ENCODE assay signal across 31 mouse cellular contexts in genomic region chr19:43924361-43924760, GRCm38 (mm10). TPM values are rescaled to one million over a fixed set of nuclear protein-coding genes. Genes with fewer than 3 reads are reported as not detected.
DNase-seq lines count a peak whose midpoint lies in the region; ATAC-seq and TF ChIP-seq lines count a peak whose summit lies in the region.
"Had no signal": no experiment of that assay in that cellular context is flagged by ENCODE, and none has a peak within 500 bp of the region (broad histone marks: within the 10 kb centered on the region; RNA-seq: fewer than 3 reads in every experiment).

No protein-coding gene starts in this region.

- no peak overlapping the region for H3K4me3 ChIP-seq in liver, postnatal 0 days (ENCODE audit: low read depth, low read length)
- no peak overlapping the region for H3K4me3 ChIP-seq in liver, embryonic 12.5 days
- H3K4me3 ChIP-seq: embryonic facial prominence, embryonic 10.5 days; embryonic facial prominence, embryonic 15.5 days; forebrain, embryonic 12.5 days; hindbrain, embryonic 13.5 days; layer of hippocampus, adult 2 months; liver, embryonic 15.5 days; lung, embryonic 15.5 days; midbrain, embryonic 12.5 days; myocyte; neural tube, embryonic 13.5 days had no signal

- no peak overlapping the region for H3K27ac ChIP-seq in liver, postnatal 0 days (ENCODE audit: low read depth)
- no peak overlapping the region for H3K27ac ChIP-seq in liver, embryonic 12.5 days
- H3K27ac ChIP-seq: embryonic facial prominence, embryonic 10.5 days; embryonic facial prominence, embryonic 15.5 days; forebrain, embryonic 12.5 days; hindbrain, embryonic 13.5 days; layer of hippocampus, adult 2 months; liver, embryonic 15.5 days; lung, embryonic 15.5 days; midbrain, embryonic 12.5 days; neural tube, embryonic 13.5 days had no signal

- no peaks in the 10 kb centered on the region for H3K27me3 ChIP-seq in liver, postnatal 0 days (ENCODE audit: insufficient read depth, low read length)
- no peaks in the 10 kb centered on the region for H3K27me3 ChIP-seq in liver, embryonic 12.5 days (replicated peaks)
- H3K27me3 ChIP-seq: CH12.LX; embryonic facial prominence, embryonic 15.5 days; liver, embryonic 15.5 days; lung, embryonic 15.5 days; neural tube, embryonic 13.5 days; Patski had no signal

- DNase-seq in liver, postnatal 0 days = peak; percentile 63
- DNase-seq in A20 (ENCODE audit: low read depth, low spot score) (peak; percentile 16), R1 (ENCODE audit: low read depth, low spot score) (peak; percentile 59)
- DNase-seq in testis, postnatal 10 days (ENCODE audit: low spot score) = peak; percentile 85
- no peak for DNase-seq in heart, adult 18-20 months
- no peak for DNase-seq in cerebellum, postnatal 4 days (ENCODE audit: low spot score in 2 of 2)
- DNase-seq: cerebellum, adult 2 months; cerebellum, postnatal 14 days; forebrain, postnatal 0 days; heart, postnatal 4 days; kidney, postnatal 14 days; left cerebral cortex, postnatal 4 days; right cerebral cortex, adult 18-20 months; spleen, adult 18-20 months; thymus, adult 2 months had no signal

- H3K36me3 ChIP-seq in liver, postnatal 0 days (replicated peaks; ENCODE audit: insufficient read depth, low read length) = no peaks in the 10 kb centered on the region
- H3K36me3 ChIP-seq in liver, embryonic 12.5 days = peaks cover 9% of the 10 kb centered on the region; the same call in 1 of the 2 replicates
- H3K36me3 ChIP-seq: forebrain, embryonic 12.5 days; G1E; hindbrain, embryonic 13.5 days; lung, embryonic 15.5 days; midbrain, embryonic 12.5 days; neural tube, embryonic 13.5 days had no signal

- peaks cover 11% of the 10 kb centered on the region for H3K4me1 ChIP-seq in liver, postnatal 0 days (ENCODE audit: insufficient read depth)
- peaks cover 30% of the 10 kb centered on the region for H3K4me1 ChIP-seq in liver, embryonic 12.5 days

- no peak overlapping the region for H3K4me2 ChIP-seq in liver, postnatal 0 days (ENCODE audit: low read depth, low read length)
- H3K4me2 ChIP-seq in liver, embryonic 12.5 days = no peak overlapping the region
- H3K4me2 ChIP-seq: embryonic facial prominence, embryonic 15.5 days; forebrain, embryonic 12.5 days; heart, embryonic 11.5 days; hindbrain, embryonic 13.5 days; liver, embryonic 15.5 days; lung, embryonic 15.5 days; midbrain, embryonic 12.5 days; neural tube, embryonic 13.5 days had no signal

- H3K9ac ChIP-seq in liver, postnatal 0 days (replicated peaks) = no peak overlapping the region
- no peak overlapping the region for H3K9ac ChIP-seq in liver, embryonic 12.5 days
- H3K9ac ChIP-seq: embryonic facial prominence, embryonic 15.5 days; forebrain, embryonic 12.5 days; forebrain, postnatal 0 days; hindbrain, embryonic 13.5 days; liver, embryonic 15.5 days; lung, embryonic 15.5 days; midbrain, embryonic 12.5 days; neural tube, embryonic 13.5 days had no signal

- WGBS in liver, postnatal 0 days (ENCODE audit: insufficient replicate concordance) = 52% methylated on average over 8 of the region's 8 CpGs
- 43% methylated on average over 8 of the region's 8 CpGs for WGBS in liver, embryonic 12.5 days (ENCODE audit: insufficient replicate concordance)

- H3K9me3 ChIP-seq in liver, postnatal 0 days (ENCODE audit: low read length) = no peaks in the 10 kb centered on the region; the same call in 1 of the 2 replicates
- peaks cover 3% of the 10 kb centered on the region; the same call in 1 of the 2 replicates for H3K9me3 ChIP-seq in liver, embryonic 12.5 days (replicated peaks)
- H3K9me3 ChIP-seq: embryonic facial prominence, embryonic 15.5 days; forebrain, embryonic 12.5 days; G1E; hindbrain, embryonic 13.5 days; liver, embryonic 15.5 days; lung, embryonic 15.5 days; midbrain, embryonic 12.5 days had no signal

- ATAC-seq in liver, postnatal 0 days = peak; percentile 18; the same call in 1 of the 2 replicates
- ATAC-seq in liver, embryonic 12.5 days = no peak
- ATAC-seq: forebrain, postnatal 0 days; intestine, postnatal 0 days; Patski had no signal

- no peak for TF ChIP-seq EP300 in liver, postnatal 0 days (IDR thresholded peaks at IDR 0.05; ENCODE audit: low read depth)

- no peak for TF ChIP-seq CTCF in liver, postnatal 0 days (IDR thresholded peaks at IDR 0.05; ENCODE audit: low read depth)

RNA-seq across cellular contexts. Expression of gene Dnmbp, which starts 15.6 kb away (rescaled TPM):
- polyA plus RNA-seq in liver, postnatal 0 days (2015; fragmentation: Nextera tagmentation; extraction: Ambion mirVana) = 4.0 and 4.8 TPM in 2 replicates
- polyA plus RNA-seq in liver, embryonic 12.5 days (2016; fragmentation: Nextera tagmentation; extraction: Ambion mirVana) = 3.9 and 4.2 TPM in 2 replicates
- total RNA-seq in heart, adult 18-20 months (2021) = 1 to 10 TPM; 9.0 to 10.0 TPM

Comparison
In these comparisons a context has a peak if more than half of its experiments do, and no peak if none do; other contexts are left out.
1. DNase-seq: peak in liver, postnatal 0 days (single experiment), A20 (single experiment), R1 (single experiment) and testis, postnatal 10 days (single experiment); none in heart, adult 18-20 months (0 of 2) and cerebellum, postnatal 4 days (0 of 2).